Mouse (Mus musculus): ENCODE measurements around the gene Vps37c. TPM values are rescaled to one million over a fixed set of nuclear protein-coding genes. Genes with fewer than 3 reads are reported as not detected.
A peak's percentile ranks its signal among the peaks of the same experiment; 100 is the strongest.

The Vps37c gene
- polyA plus RNA-seq, 1 experiment from 2014 or later: 39.2 TPM

GRCm38 (mm10) chr19:10707881-10708280 is 19.3 kb downstream of the Vps37c start:
- Histone ChIP-seq H3K4me2 (replicated peaks) (no peak overlapping the region), H3K27ac (no peak overlapping the region), H3K36me3 (peaks cover 35% of the 10 kb centered on the region), H3K9ac (no peak overlapping the region), H3K4me1 (peaks cover 13% of the 10 kb centered on the region), H3K4me3 (no peak overlapping the region), H3K27me3 (replicated peaks) (no peaks in the 10 kb centered on the region), H3K9me3 (no peaks in the 10 kb centered on the region)
- 90% methylated on average over 1 of the region's 1 CpGs for WGBS
- ATAC-seq (ENCODE audit: low FRiP score, low read depth): no peak

- H3K4me2 ChIP-seq (replicated peaks): 0 out of 2 replicates have a peak overlapping the region, but pooled peaks have one; percentile 25
- 0 out of 2 replicates have a peak, but pooled peaks have one; percentile 2 for ATAC-seq (ENCODE audit: low FRiP score, low read depth)
- H3K4me1 ChIP-seq: peaks cover 13% of the 10 kb centered on the region
- H3K36me3 ChIP-seq: peaks cover 46% of the 10 kb centered on the region
- H3K27ac ChIP-seq: no peak overlapping the region
- 67% methylated on average over 6 of the region's 6 CpGs for WGBS
- H3K27me3 ChIP-seq (replicated peaks): no peaks in the 10 kb centered on the region
- no peak overlapping the region for H3K4me3 ChIP-seq
- no peak overlapping the region for H3K9ac ChIP-seq
- no peaks in the 10 kb centered on the region for H3K9me3 ChIP-seq
Observed at GRCm38 (mm10) chr19:10708900-10709299, 20.4 kb downstream of the Vps37c start.

GRCm38 (mm10) chr19:10709360-10710087 is 21.0 kb downstream of the Vps37c start:
- H3K27me3 ChIP-seq (replicated peaks): no peaks in the 10 kb centered on the region
- 20% methylated on average over 8 of the region's 8 CpGs for WGBS
- H3K4me2 ChIP-seq (replicated peaks): peak overlapping the region; percentile 25
- H3K9ac ChIP-seq: no peak overlapping the region
- peaks cover 49% of the 10 kb centered on the region for H3K36me3 ChIP-seq
- no peak overlapping the region for H3K4me3 ChIP-seq
- no peaks in the 10 kb centered on the region for H3K9me3 ChIP-seq
- H3K27ac ChIP-seq: peak overlapping the region; percentile 82
- H3K4me1 ChIP-seq: peaks cover 13% of the 10 kb centered on the region
- peak; percentile 83 for ATAC-seq (ENCODE audit: low FRiP score, low read depth)

- H3K36me3 ChIP-seq: peaks cover 49% of the 10 kb centered on the region
- ATAC-seq (ENCODE audit: low FRiP score, low read depth): peak; percentile 36
- WGBS: 78% methylated on average over 9 of the region's 9 CpGs
Observed at GRCm38 (mm10) chr19:10710088-10710511, 21.6 kb downstream of the Vps37c start.

GRCm38 (mm10) chr19:10710751-10711150 is 22.2 kb downstream of the Vps37c start:
- no peak for ATAC-seq (ENCODE audit: low FRiP score, low read depth)
- no peaks in the 10 kb centered on the region for H3K27me3 ChIP-seq (replicated peaks)
- H3K4me1 ChIP-seq: peaks cover 13% of the 10 kb centered on the region
- WGBS: 94% methylated on average over 4 of the region's 4 CpGs
- no peak overlapping the region for H3K4me2 ChIP-seq (replicated peaks)
- H3K9ac ChIP-seq: no peak overlapping the region
- no peaks in the 10 kb centered on the region for H3K9me3 ChIP-seq
- peaks cover 49% of the 10 kb centered on the region for H3K36me3 ChIP-seq
- H3K27ac ChIP-seq: no peak overlapping the region
- no peak overlapping the region for H3K4me3 ChIP-seq

More at GRCm38 (mm10) chr19:10710088-10710511, 21.6 kb downstream of the Vps37c start:
- Histone ChIP-seq H3K27me3 (replicated peaks) (no peaks in the 10 kb centered on the region), H3K9me3 (no peaks in the 10 kb centered on the region), H3K4me2 (replicated peaks) (peak overlapping the region; percentile 25; the same call in 1 of the 2 replicates), H3K4me3 (no peak overlapping the region), H3K9ac (no peak overlapping the region), H3K27ac (peak overlapping the region; percentile 82), H3K4me1 (peaks cover 13% of the 10 kb centered on the region)

GRCm38 (mm10) chr19:10712194-10712593 is 23.7 kb downstream of the Vps37c start:
- Histone ChIP-seq H3K4me1 (peaks cover 13% of the 10 kb centered on the region), H3K27ac (no peak overlapping the region), H3K27me3 (replicated peaks) (no peaks in the 10 kb centered on the region), H3K4me2 (replicated peaks) (no peak overlapping the region), H3K4me3 (no peak overlapping the region), H3K36me3 (peaks cover 45% of the 10 kb centered on the region), H3K9ac (no peak overlapping the region), H3K9me3 (no peaks in the 10 kb centered on the region)
- no peak for ATAC-seq (ENCODE audit: low FRiP score, low read depth)
- WGBS: 92% methylated on average over 7 of the region's 7 CpGs

GRCm38 (mm10) chr19:10712646-10713045 is 24.1 kb downstream of the Vps37c start:
- WGBS: 96% methylated on average over 12 of the region's 12 CpGs
- Histone ChIP-seq H3K4me3 (no peak overlapping the region), H3K27me3 (replicated peaks) (no peaks in the 10 kb centered on the region), H3K36me3 (peaks cover 41% of the 10 kb centered on the region), H3K9ac (no peak overlapping the region), H3K4me1 (peaks cover 13% of the 10 kb centered on the region), H3K4me2 (replicated peaks) (no peak overlapping the region), H3K9me3 (no peaks in the 10 kb centered on the region), H3K27ac (no peak overlapping the region)
- ATAC-seq (ENCODE audit: low FRiP score, low read depth): no peak

GRCm38 (mm10) chr19:10713551-10713950 is 25.0 kb downstream of the Vps37c start:
- Histone ChIP-seq H3K27ac (no peak overlapping the region), H3K4me3 (no peak overlapping the region), H3K27me3 (replicated peaks) (no peaks in the 10 kb centered on the region), H3K4me1 (peaks cover 13% of the 10 kb centered on the region), H3K4me2 (replicated peaks) (no peak overlapping the region), H3K9me3 (no peaks in the 10 kb centered on the region), H3K36me3 (peaks cover 41% of the 10 kb centered on the region), H3K9ac (no peak overlapping the region)
- WGBS: 94% methylated on average over 10 of the region's 10 CpGs
- ATAC-seq (ENCODE audit: low FRiP score, low read depth): no peak

- Histone ChIP-seq H3K36me3 (peaks cover 41% of the 10 kb centered on the region), H3K9ac (no peak overlapping the region), H3K9me3 (no peaks in the 10 kb centered on the region), H3K4me3 (no peak overlapping the region), H3K27me3 (replicated peaks) (no peaks in the 10 kb centered on the region), H3K4me1 (peaks cover 11% of the 10 kb centered on the region), H3K4me2 (replicated peaks) (no peak overlapping the region), H3K27ac (no peak overlapping the region)
- ATAC-seq (ENCODE audit: low FRiP score, low read depth): no peak
- 75% methylated on average over 6 of the region's 6 CpGs for WGBS
Observed at GRCm38 (mm10) chr19:10714168-10714567, 25.6 kb downstream of the Vps37c start.

- Histone ChIP-seq H3K4me1 (peaks cover 8% of the 10 kb centered on the region), H3K4me2 (replicated peaks) (no peak overlapping the region), H3K27ac (no peak overlapping the region), H3K4me3 (no peak overlapping the region), H3K27me3 (replicated peaks) (no peaks in the 10 kb centered on the region), H3K9ac (no peak overlapping the region), H3K9me3 (no peaks in the 10 kb centered on the region), H3K36me3 (peaks cover 41% of the 10 kb centered on the region)
- peak; percentile 33; the same call in 1 of the 2 replicates for ATAC-seq (ENCODE audit: low FRiP score, low read depth)
- 52% methylated on average over 4 of the region's 4 CpGs for WGBS
Observed at GRCm38 (mm10) chr19:10714682-10715475, 26.3 kb downstream of the Vps37c start.

GRCm38 (mm10) chr19:10715476-10715875 is 26.9 kb downstream of the Vps37c start:
- 92% methylated on average over 6 of the region's 6 CpGs for WGBS
- peaks cover 37% of the 10 kb centered on the region for H3K36me3 ChIP-seq
- H3K9me3 ChIP-seq: no peaks in the 10 kb centered on the region
- no peak overlapping the region for H3K9ac ChIP-seq
- H3K4me1 ChIP-seq: peaks cover 9% of the 10 kb centered on the region
- H3K27me3 ChIP-seq (replicated peaks): no peaks in the 10 kb centered on the region
- no peak overlapping the region for H3K4me2 ChIP-seq (replicated peaks)
- no peak for ATAC-seq (ENCODE audit: low FRiP score, low read depth)
- H3K4me3 ChIP-seq: no peak overlapping the region
- no peak overlapping the region for H3K27ac ChIP-seq

- H3K9me3 ChIP-seq: no peaks in the 10 kb centered on the region
- no peaks in the 10 kb centered on the region for H3K27me3 ChIP-seq (replicated peaks)
- H3K4me1 ChIP-seq: peaks cover 16% of the 10 kb centered on the region
- no peak overlapping the region for H3K4me2 ChIP-seq (replicated peaks)
- H3K36me3 ChIP-seq: peaks cover 10% of the 10 kb centered on the region; the same call in 1 of the 2 replicates
- no peak overlapping the region for H3K9ac ChIP-seq
- WGBS: 83% methylated on average over 7 of the region's 7 CpGs
- no peak overlapping the region for H3K27ac ChIP-seq
- ATAC-seq (ENCODE audit: low FRiP score, low read depth): no peak
- H3K4me3 ChIP-seq: no peak overlapping the region
Observed at GRCm38 (mm10) chr19:10718251-10718775, 29.8 kb downstream of the Vps37c start.

Measured in neural tube, embryonic 12.5 days (tissue).